8 mouse cellular contexts compared by ENCODE assay signal in the genomic region with DNA sequence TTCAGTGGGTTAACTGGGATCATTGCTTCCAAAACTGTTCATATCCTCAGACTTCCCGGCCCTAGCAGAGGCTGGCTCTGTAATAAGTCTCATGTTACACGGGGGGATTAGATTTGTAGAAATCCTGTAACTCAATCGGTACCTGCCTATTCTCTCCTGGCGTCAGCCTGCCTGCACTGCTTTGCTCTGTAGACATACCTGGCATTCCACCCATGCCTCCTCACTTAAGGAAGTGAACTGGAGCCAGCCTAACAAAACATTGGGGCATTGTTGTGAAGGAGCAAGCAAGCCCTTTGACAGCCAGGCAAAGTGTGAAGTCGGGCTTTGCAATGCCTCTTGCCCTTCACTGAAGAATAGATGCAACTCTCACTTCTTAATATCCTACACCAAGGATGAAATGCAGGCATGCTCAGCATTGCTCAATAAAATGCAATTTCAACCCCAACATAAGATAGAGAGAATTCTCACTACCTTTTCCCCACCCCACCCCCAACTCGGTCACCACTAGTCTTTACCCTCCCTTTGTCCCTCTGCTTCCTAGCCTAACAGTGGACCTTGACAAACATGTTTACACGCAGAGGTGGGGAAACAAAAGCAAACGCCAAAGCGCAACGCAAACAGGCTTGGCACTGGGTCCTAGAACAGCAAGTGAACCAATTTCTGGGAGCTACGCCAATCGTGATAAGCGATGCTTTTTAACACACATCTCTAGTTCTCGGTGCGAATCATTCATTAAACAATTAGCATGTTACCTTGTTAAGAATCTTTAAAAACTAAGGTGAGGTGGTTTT.
A peak's percentile ranks its signal among the peaks of the same experiment; 100 is the strongest.
DNase-seq lines count a peak whose midpoint lies in the region; ATAC-seq lines count a peak whose summit lies in the region.

No protein-coding gene starts in this region.

- 30% methylated on average over 15 of the region's 15 CpGs for WGBS in stomach, embryonic 15.5 days

- H3K4me1 ChIP-seq in stomach, embryonic 15.5 days, result no peaks in the 10 kb centered on the region

- H3K9ac ChIP-seq in stomach, embryonic 15.5 days, result no peak overlapping the region

- H3K9me3 ChIP-seq in stomach, embryonic 15.5 days, result no peaks in the 10 kb centered on the region

- ATAC-seq in stomach, embryonic 15.5 days (ENCODE audit: insufficient read depth, low FRiP score, low read depth), result peak; percentile 56; the same call in 1 of the 2 replicates

- peak overlapping the region; percentile 21; the same call in 1 of the 2 replicates for H3K4me2 ChIP-seq in stomach, embryonic 15.5 days

- H3K27me3 ChIP-seq in stomach, embryonic 15.5 days (replicated peaks), result no peaks in the 10 kb centered on the region

- H3K4me3 ChIP-seq in stomach, embryonic 15.5 days (replicated peaks), result no peak overlapping the region

- no peaks in the 10 kb centered on the region for H3K36me3 ChIP-seq in stomach, embryonic 15.5 days

- DNase-seq in cerebellum, postnatal 14 days, result peak; percentile 36 to 43
- no peak for DNase-seq in cerebellum, adult 9-11 months
- peak; percentile 11 for DNase-seq in retina, postnatal 1 day
- DNase-seq in retina, embryonic 14.5 days (ENCODE audit: low spot score), result no peak
- peak; percentile 12 to 25 for DNase-seq in layer of hippocampus, postnatal 10 days (ENCODE audit: low spot score in 2 of 2)
- no peak for DNase-seq in left cerebral cortex, adult 18-20 months (ENCODE audit: low spot score in 2 of 2)
- DNase-seq in thymus, postnatal 10 days (ENCODE audit: low spot score in 2 of 2), result no peak

- H3K27ac ChIP-seq in stomach, embryonic 15.5 days, result no peak overlapping the region; the same call in 1 of the 2 replicates

Comparison
In these comparisons a context has a peak if more than half of its experiments do, and no peak if none do; other contexts are left out.
1. DNase-seq: peak in cerebellum, postnatal 14 days (2 of 2), retina, postnatal 1 day (single experiment) and layer of hippocampus, postnatal 10 days (2 of 2); none in cerebellum, adult 9-11 months (single experiment), retina, embryonic 14.5 days (single experiment), left cerebral cortex, adult 18-20 months (0 of 2) and thymus, postnatal 10 days (0 of 2).